Mouse (Mus musculus): ENCODE measurements around the gene Pld6.

DNA sequence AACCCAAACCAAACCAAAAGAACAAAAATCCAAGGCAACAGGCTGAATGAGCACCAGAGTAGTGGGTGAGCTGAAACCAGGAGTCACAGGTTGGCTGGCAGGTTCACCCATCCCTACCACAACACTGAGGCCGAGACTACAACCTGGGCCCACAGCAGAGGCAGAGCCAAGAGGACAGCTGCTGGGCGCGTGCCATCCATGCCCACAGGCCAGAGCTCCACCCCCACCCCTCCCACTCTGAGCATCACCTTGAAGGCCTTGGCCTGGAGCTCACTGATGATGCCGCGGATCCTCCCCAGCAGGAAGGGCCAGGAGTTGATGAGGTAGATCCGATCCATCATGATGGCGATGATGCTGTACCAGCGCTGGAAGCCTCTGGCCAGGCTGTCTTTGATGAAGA lies 14.4 kb upstream of the Pld6 start:
- TF ChIP-seq CTCF (IDR thresholded peaks at IDR 0.05) = no peak
- no peak for TF ChIP-seq EP300 (IDR thresholded peaks at IDR 0.05; ENCODE audit: insufficient read depth, low read depth, low read length)
- no peak for TF ChIP-seq POLR2A (IDR thresholded peaks at IDR 0.05; ENCODE audit: insufficient read depth, low read depth, low read length)

Data from heart, adult 2 months (tissue).